Mouse (Mus musculus) lung, postnatal 0 days (tissue): Measurements from ENCODE around the gene Gnaq. TPM values are rescaled to one million over a fixed set of nuclear protein-coding genes. Genes with fewer than 3 reads are reported as not detected.

Source experiments
- ATAC-seq: fragments of 200-750 bp; cut with Nextera tagmentation; 2 replicates; pipeline ENCODE4 v1.8.0; 2017; ENCODE audit warnings: moderate library complexity
- DNase-seq: peaks from one replicate; pipeline ENCODE4 v3.0.0-alpha.2; 2016; ENCODE audit warnings: low spot score
- H3K27ac ChIP-seq: fragments of 300-500 bp; sonication (generic); 2 replicates; pipeline ENCODE4 v1.5.1; 2014; ENCODE audit warnings: antibody characterized with exemption, mild to moderate bottlenecking, low read length, mixed read lengths
- H3K27me3 ChIP-seq: fragments of 300-500 bp; sonication (generic); replicated peaks from 2 replicates; pipeline ENCODE4 v1.6.1; 2014; ENCODE audit warnings: low read length, mixed read lengths; ENCODE audit not compliant: insufficient read depth
- H3K36me3 ChIP-seq: fragments of 300-500 bp; sonication (generic); 2 replicates; pipeline ENCODE4 v1.6.1; 2014; ENCODE audit warnings: low read length, mixed read lengths; ENCODE audit not compliant: insufficient read depth
- H3K4me1 ChIP-seq: fragments of 300-500 bp; sonication (generic); 2 replicates; pipeline ENCODE4 v1.6.1; 2014; ENCODE audit warnings: antibody characterized with exemption, low read depth, low read length, mixed read lengths; ENCODE audit not compliant: insufficient read depth
- H3K4me2 ChIP-seq: fragments of 300-500 bp; sonication (generic); replicated peaks from 2 replicates; pipeline ENCODE4 v1.6.1; 2014; ENCODE audit warnings: low read depth, mild to moderate bottlenecking, low read length, moderate library complexity, mixed read lengths
- H3K4me3 ChIP-seq: fragments of 300-500 bp; sonication (generic); 2 replicates; pipeline ENCODE4 v1.5.1; 2014; ENCODE audit warnings: low read depth, low read length
- H3K9ac ChIP-seq: fragments of 300-500 bp; sonication (generic); replicated peaks from 2 replicates; pipeline ENCODE4 v1.6.1; 2014; ENCODE audit warnings: low read depth, mild to moderate bottlenecking
- H3K9me3 ChIP-seq: fragments of 300-500 bp; sonication (generic); 2 replicates; pipeline ENCODE4 v1.6.1; 2016; ENCODE audit warnings: low read length, mixed read lengths
- CTCF ChIP-seq: IDR thresholded peaks from 2 replicates; pipeline ENCODE4 v1.5.1; 2016; ENCODE audit warnings: antibody characterized with exemption, mild to moderate bottlenecking
- EP300 ChIP-seq: IDR thresholded peaks from 2 replicates; pipeline ENCODE4 v1.6.1; 2016; ENCODE audit warnings: antibody characterized with exemption, mild to moderate bottlenecking, control low read depth
- WGBS: fragments of 180-500 bp; shearing (Covaris S2); extraction: QIAGEN DNeasy Blood & Tissue Kit; methylation state at CpG from one replicate; pipeline ENCODE4 v1.1.7; 2014; 5-methylcytosine and 5-hydroxymethylcytosine counted together
- polyA plus RNA-seq: library from polyadenylated mRNA; unstranded; fragments of >200 nt; fragmentation: Nextera tagmentation; extraction: Ambion mirVana; gene quantifications from 2 replicates; pipeline ENCODE4 v1.2.1, GENCODE M21; 2015

Gene Gnaq
- polyA plus RNA-seq, 1 experiment from 2014 or later, result 27.6 TPM

- Histone ChIP-seq H3K27me3 (no peaks in the 10 kb centered on the region), H3K9me3 (no peaks in the 10 kb centered on the region), H3K9ac (no peak overlapping the region), H3K4me3 (no peak overlapping the region), H3K27ac (no peak overlapping the region), H3K36me3 (no peaks in the 10 kb centered on the region), H3K4me2 (no peak overlapping the region), H3K4me1 (peaks cover 7% of the 10 kb centered on the region; the same call in 1 of the 2 replicates)
- ATAC-seq (no peak), DNase-seq (peak; percentile 43)
- TF ChIP-seq EP300 (no peak), CTCF (no peak)
- 62% methylated on average over 4 of the region's 4 CpGs for WGBS
Measured at GRCm38 (mm10) chr19:16252696-16253095, 120.1 kb downstream of the Gnaq start.

GRCm38 (mm10) chr19:16254881-16255280, 122.2 kb downstream of the Gnaq start:
- no peak for DNase-seq
- TF ChIP-seq CTCF (no peak), EP300 (no peak)
- WGBS, result 33% methylated on average over 1 of the region's 1 CpGs

GRCm38 (mm10) chr19:16255294-16255693, 122.7 kb downstream of the Gnaq start:
- no peaks in the 10 kb centered on the region for H3K9me3 ChIP-seq
- peaks cover 15% of the 10 kb centered on the region; the same call in 1 of the 2 replicates for H3K4me1 ChIP-seq
- no peak for ATAC-seq
- TF ChIP-seq CTCF, result no peak
- TF ChIP-seq EP300, result no peak
- DNase-seq, result no peak
- no peak overlapping the region for H3K4me2 ChIP-seq
- no peak overlapping the region for H3K27ac ChIP-seq
- H3K36me3 ChIP-seq, result no peaks in the 10 kb centered on the region
- no peak overlapping the region for H3K4me3 ChIP-seq
- 44% methylated on average over 2 of the region's 2 CpGs for WGBS
- H3K9ac ChIP-seq, result no peak overlapping the region
- H3K27me3 ChIP-seq, result no peaks in the 10 kb centered on the region

More at GRCm38 (mm10) chr19:16254881-16255280, 122.2 kb downstream of the Gnaq start:
- no peaks in the 10 kb centered on the region for H3K9me3 ChIP-seq
- H3K9ac ChIP-seq, result no peak overlapping the region
- H3K36me3 ChIP-seq, result no peaks in the 10 kb centered on the region
- no peaks in the 10 kb centered on the region for H3K27me3 ChIP-seq
- no peak for ATAC-seq
- H3K4me2 ChIP-seq, result no peak overlapping the region
- H3K4me3 ChIP-seq, result no peak overlapping the region
- H3K27ac ChIP-seq, result no peak overlapping the region
- peaks cover 14% of the 10 kb centered on the region; the same call in 1 of the 2 replicates for H3K4me1 ChIP-seq

- H3K27ac ChIP-seq, result peak overlapping the region; percentile 66; the same call in 1 of the 2 replicates
- H3K36me3 ChIP-seq, result no peaks in the 10 kb centered on the region
- H3K4me1 ChIP-seq, result peaks cover 8% of the 10 kb centered on the region; the same call in 1 of the 2 replicates
- DNase-seq (peak; percentile 58), ATAC-seq (peak; percentile 92)
- no peak overlapping the region for H3K4me2 ChIP-seq
- TF ChIP-seq EP300, result peak; percentile 68
- no peak for TF ChIP-seq CTCF
- no peaks in the 10 kb centered on the region for H3K9me3 ChIP-seq
- no peak overlapping the region for H3K4me3 ChIP-seq
- no peaks in the 10 kb centered on the region for H3K27me3 ChIP-seq
- H3K9ac ChIP-seq, result no peak overlapping the region
Measured at GRCm38 (mm10) chr19:16258766-16259355, 126.2 kb downstream of the Gnaq start.

GRCm38 (mm10) chr19:16259786-16260434, 127.3 kb downstream of the Gnaq start:
- no peak overlapping the region for H3K4me2 ChIP-seq
- TF ChIP-seq CTCF (no peak), EP300 (no peak)
- 69% methylated on average over 6 of the region's 6 CpGs for WGBS
- H3K27ac ChIP-seq, result peak overlapping the region; percentile 66; the same call in 1 of the 2 replicates
- H3K4me3 ChIP-seq, result no peak overlapping the region
- H3K36me3 ChIP-seq, result no peaks in the 10 kb centered on the region
- ATAC-seq (0 out of 2 replicates have a peak, but pooled peaks have one; percentile 31), DNase-seq (peak; percentile 35)
- no peak overlapping the region for H3K9ac ChIP-seq
- no peaks in the 10 kb centered on the region for H3K27me3 ChIP-seq
- peaks cover 8% of the 10 kb centered on the region; the same call in 1 of the 2 replicates for H3K4me1 ChIP-seq
- H3K9me3 ChIP-seq, result no peaks in the 10 kb centered on the region

- Histone ChIP-seq H3K4me1 (peaks cover 8% of the 10 kb centered on the region; the same call in 1 of the 2 replicates), H3K36me3 (no peaks in the 10 kb centered on the region), H3K4me3 (no peak overlapping the region), H3K9ac (no peak overlapping the region), H3K9me3 (no peaks in the 10 kb centered on the region), H3K4me2 (no peak overlapping the region), H3K27me3 (no peaks in the 10 kb centered on the region), H3K27ac (no peak overlapping the region)
- ATAC-seq, result no peak
- WGBS, result 63% methylated on average over 2 of the region's 2 CpGs
- TF ChIP-seq CTCF, result peak; percentile 64
- no peak for TF ChIP-seq EP300
- peak; percentile 39 for DNase-seq
Measured at GRCm38 (mm10) chr19:16260435-16260832, 127.8 kb downstream of the Gnaq start.
